Mouse (Mus musculus): ENCODE results near the gene H2-K1.
A peak's percentile ranks its signal among the peaks of the same experiment; 100 is the strongest.
"Not testable (repeated sequence)": the region's sequence is repeated elsewhere in the genome, so short reads cannot be mapped to it uniquely, and the experiment has no call there.

H2-K1 gene

GRCm38 (mm10) chr17:34026917-34027655, 26.9 kb upstream of the H2-K1 start:
- no peak for DNase-seq

GRCm38 (mm10) chr17:34026221-34026620, 26.1 kb upstream of the H2-K1 start:
- DNase-seq = no peak

GRCm38 (mm10) chr17:34025756-34026151, 25.6 kb upstream of the H2-K1 start:
- DNase-seq = no peak

GRCm38 (mm10) chr17:34024861-34025755, 25.0 kb upstream of the H2-K1 start:
- no peak for DNase-seq

GRCm38 (mm10) chr17:34024317-34024821, 24.2 kb upstream of the H2-K1 start, which contains the start of gene Ring1:
Ring1 (minus strand) TSS chr17:34024680.
- DNase-seq = peak; percentile 90

GRCm38 (mm10) chr17:34023678-34024077, 23.5 kb upstream of the H2-K1 start:
- no peak for DNase-seq

GRCm38 (mm10) chr17:34022987-34023386, 22.8 kb upstream of the H2-K1 start:
- DNase-seq = no peak

- no peak for DNase-seq
Observed at GRCm38 (mm10) chr17:34022414-34022783, 22.3 kb upstream of the H2-K1 start.

- no peak for DNase-seq
Observed at GRCm38 (mm10) chr17:34021539-34022413, 21.6 kb upstream of the H2-K1 start.

GRCm38 (mm10) chr17:34013436-34013835, 13.3 kb upstream of the H2-K1 start:
- no peak for DNase-seq

GRCm38 (mm10) chr17:34010156-34010555, 10.0 kb upstream of the H2-K1 start:
- DNase-seq = no peak

- no peak for DNase-seq
Observed at GRCm38 (mm10) chr17:34006570-34006969, 6.4 kb upstream of the H2-K1 start.

- DNase-seq = no peak
Observed at GRCm38 (mm10) chr17:34003426-34003825, 3.3 kb upstream of the H2-K1 start.

- not testable (repeated sequence) for DNase-seq
Observed at GRCm38 (mm10) chr17:34000796-34001195, 649 bp upstream of the H2-K1 start.

GRCm38 (mm10) chr17:33999341-34000149, 602 bp downstream of the H2-K1 start:
- DNase-seq = no peak

- not testable (repeated sequence) for DNase-seq
Observed at GRCm38 (mm10) chr17:33998697-33999096, 1.4 kb downstream of the H2-K1 start.

GRCm38 (mm10) chr17:33997025-33997424, 3.1 kb downstream of the H2-K1 start:
- not testable (repeated sequence) for DNase-seq

- DNase-seq = no peak
Observed at GRCm38 (mm10) chr17:33995651-33996050, 4.5 kb downstream of the H2-K1 start.

GRCm38 (mm10) chr17:33994959-33995358, 5.2 kb downstream of the H2-K1 start:
- no peak for DNase-seq

- DNase-seq = peak; percentile 39
Observed at GRCm38 (mm10) chr17:33991788-33992664, 8.1 kb downstream of the H2-K1 start.

- DNase-seq = not testable (repeated sequence)
Observed at GRCm38 (mm10) chr17:33982136-33982535, 18.0 kb downstream of the H2-K1 start.

All from right cerebral cortex, adult 18-20 months (tissue).